Mouse (Mus musculus): ENCODE results near the gene Clip1. TPM values are rescaled to one million over a fixed set of nuclear protein-coding genes. Genes with fewer than 3 reads are reported as not detected.

Gene Clip1
- polyA plus RNA-seq, 1 experiment from 2014 or later, result 64.6 TPM

DNA sequence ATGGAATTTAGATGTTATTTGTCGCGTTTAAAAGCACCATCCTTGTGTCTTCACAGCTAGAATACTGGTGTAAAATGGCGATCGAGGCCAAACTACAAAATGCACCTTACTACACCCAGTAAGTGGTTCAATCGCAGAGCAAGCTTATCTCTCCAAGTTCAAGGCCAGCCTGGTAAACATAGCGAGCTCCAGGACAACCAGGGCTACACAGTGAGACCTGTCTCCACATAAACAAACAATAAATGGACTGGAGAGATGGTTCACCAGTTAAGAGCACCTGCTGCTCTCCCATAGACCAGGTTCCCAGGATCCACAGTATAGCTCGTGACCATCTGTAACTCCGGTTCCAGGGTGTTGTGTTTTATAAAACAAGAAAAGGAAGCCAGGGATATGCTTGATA, 111.1 kb downstream of the Clip1 start:
- no peaks in the 10 kb centered on the region for H3K9me3 ChIP-seq
- 62% methylated on average over 8 of the region's 8 CpGs for WGBS
- H3K36me3 ChIP-seq, result peaks cover 28% of the 10 kb centered on the region
- no peak overlapping the region for H3K27ac ChIP-seq
- H3K27me3 ChIP-seq (replicated peaks), result no peaks in the 10 kb centered on the region
- 0 out of 2 replicates have a peak, but pooled peaks have one; percentile 14 for ATAC-seq (ENCODE audit: low FRiP score, low read depth)
- H3K4me1 ChIP-seq, result peaks cover 10% of the 10 kb centered on the region
- H3K4me3 ChIP-seq, result no peak overlapping the region; the same call in 1 of the 2 replicates
- H3K4me2 ChIP-seq (replicated peaks), result peak overlapping the region; percentile 90
- H3K9ac ChIP-seq, result no peak overlapping the region

DNA sequence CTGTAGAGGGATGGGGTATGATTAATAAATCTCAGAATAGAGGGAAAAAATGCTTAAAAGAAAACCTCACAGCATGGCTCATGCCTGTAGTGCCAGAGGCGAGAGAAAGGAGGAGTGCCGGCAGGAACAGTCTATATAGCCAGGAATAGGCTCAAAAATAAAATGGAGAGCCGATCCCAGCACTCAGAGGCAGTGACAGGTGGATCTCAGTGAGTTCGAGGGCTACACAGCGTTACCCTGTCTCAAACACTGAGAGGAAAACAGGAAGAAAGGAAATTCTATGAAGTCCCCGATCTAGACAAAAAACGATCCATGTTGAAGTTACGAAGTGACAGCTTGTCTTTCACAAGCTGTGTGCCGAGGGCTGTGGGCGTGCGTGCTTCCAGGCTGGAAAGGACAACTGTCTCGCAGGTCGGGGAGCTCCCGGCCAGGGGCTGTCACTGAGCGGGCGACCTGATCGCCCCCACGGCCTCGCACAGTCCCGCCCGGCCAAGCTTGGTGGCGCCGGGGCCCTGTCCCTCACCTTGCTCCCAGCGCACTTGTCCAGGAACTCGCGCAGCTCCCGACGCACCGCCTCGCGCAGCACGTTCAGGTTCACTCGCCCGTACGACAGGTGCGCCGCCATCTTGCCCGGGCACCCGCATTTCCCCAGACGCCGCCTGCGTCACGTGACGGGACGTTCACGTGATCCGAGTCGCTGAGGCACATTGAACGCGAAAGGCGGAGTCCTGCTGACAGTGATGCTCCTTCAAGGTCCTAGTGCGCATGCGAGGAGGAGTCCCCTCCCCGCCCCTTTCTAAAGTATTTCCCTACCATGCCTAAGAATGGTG, 111.8 kb downstream of the Clip1 start, which contains the start of gene Vps33a:
TSS of gene Vps33a (minus strand) at position 682 of the 830 bp plus-strand sequence.
- ATAC-seq (ENCODE audit: low FRiP score, low read depth), result peak; percentile 84
- Histone ChIP-seq H3K4me2 (replicated peaks) (peak within 1 kb of the TSS; percentile 90), H3K4me1 (peaks cover 10% of the 10 kb centered on the region), H3K36me3 (peaks cover 33% of the 10 kb centered on the region), H3K4me3 (peak within 1 kb of the TSS; percentile 85), H3K27ac (no peak within 1 kb of the TSS), H3K9ac (peak within 1 kb of the TSS; percentile 73), H3K27me3 (replicated peaks) (no peaks in the 10 kb centered on the region), H3K9me3 (no peaks in the 10 kb centered on the region)
- WGBS, result 1% methylated on average over 54 of the region's 54 CpGs

DNA sequence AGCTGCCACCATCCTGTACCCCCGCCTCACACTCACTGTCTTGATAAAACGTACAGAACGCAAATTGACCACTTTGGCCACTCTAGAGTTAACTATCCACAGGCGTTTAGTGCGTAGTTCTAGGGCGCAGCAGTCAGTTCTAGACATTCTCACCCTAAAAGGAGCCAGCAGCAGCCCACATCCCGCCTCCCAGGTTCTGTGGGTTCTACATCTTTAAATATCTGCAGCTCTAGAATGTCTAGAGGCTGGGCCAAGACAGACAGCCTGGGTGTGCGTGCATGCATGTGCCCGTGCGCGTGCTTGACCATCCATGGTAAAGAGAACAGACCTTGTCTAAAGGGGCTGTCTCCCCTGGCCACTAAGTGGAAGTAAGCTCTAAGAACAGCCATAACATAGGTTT, 123.3 kb downstream of the Clip1 start:
- Histone ChIP-seq H3K27ac (no peak overlapping the region), H3K4me1 (no peaks in the 10 kb centered on the region), H3K9me3 (no peaks in the 10 kb centered on the region), H3K27me3 (replicated peaks) (no peaks in the 10 kb centered on the region), H3K4me3 (no peak overlapping the region), H3K36me3 (peaks cover 90% of the 10 kb centered on the region), H3K9ac (no peak overlapping the region), H3K4me2 (replicated peaks) (no peak overlapping the region)
- 96% methylated on average over 11 of the region's 11 CpGs for WGBS
- ATAC-seq (ENCODE audit: low FRiP score, low read depth), result no peak

DNA sequence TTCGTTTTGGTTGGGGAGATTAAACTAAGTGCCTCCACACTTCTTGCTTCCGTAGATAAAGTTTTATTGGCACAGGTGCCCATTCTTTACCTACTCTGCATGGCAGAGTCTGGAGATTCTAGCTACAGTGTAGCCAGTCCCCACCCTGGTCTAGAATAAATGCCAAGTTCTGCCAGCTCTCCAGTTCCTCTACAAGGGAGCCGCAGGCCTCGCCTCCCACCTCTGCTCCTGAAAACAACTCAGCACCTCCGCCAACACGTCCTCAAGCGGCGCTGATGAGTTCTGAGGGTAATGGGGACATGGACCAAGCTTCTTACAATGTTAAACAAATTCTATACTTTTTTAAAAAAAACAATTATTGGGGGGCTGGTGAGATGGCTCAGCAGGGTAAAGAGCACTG, 124.8 kb downstream of the Clip1 start:
- ATAC-seq (ENCODE audit: low FRiP score, low read depth), result no peak
- Histone ChIP-seq H3K4me1 (no peaks in the 10 kb centered on the region), H3K27ac (no peak overlapping the region), H3K9me3 (no peaks in the 10 kb centered on the region), H3K4me3 (no peak overlapping the region), H3K36me3 (peaks cover 88% of the 10 kb centered on the region), H3K27me3 (replicated peaks) (no peaks in the 10 kb centered on the region), H3K9ac (no peak overlapping the region), H3K4me2 (replicated peaks) (no peak overlapping the region)
- 94% methylated on average over 8 of the region's 8 CpGs for WGBS

DNA sequence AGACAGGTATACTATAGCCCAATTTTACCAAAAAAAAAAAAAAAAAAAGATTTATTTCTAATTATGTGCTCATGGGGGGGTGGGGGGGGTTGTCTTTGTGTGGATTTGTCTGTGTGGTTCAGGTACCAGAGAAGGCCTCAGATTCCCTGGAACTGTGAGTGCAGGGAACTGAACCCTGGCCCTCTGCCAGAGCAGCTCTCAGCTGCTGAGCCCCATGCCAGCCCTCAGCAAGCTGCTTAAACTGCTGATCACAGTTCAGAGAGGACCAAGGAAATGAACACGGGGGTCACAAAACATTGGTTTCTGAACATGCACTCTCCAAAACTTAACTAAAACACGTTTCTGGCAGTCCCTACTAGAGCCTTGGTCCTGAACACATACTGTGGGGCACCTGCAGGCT, 128.0 kb downstream of the Clip1 start:
- peaks cover 61% of the 10 kb centered on the region for H3K36me3 ChIP-seq
- no peak overlapping the region for H3K4me3 ChIP-seq
- no peak overlapping the region for H3K27ac ChIP-seq
- no peak for ATAC-seq (ENCODE audit: low FRiP score, low read depth)
- H3K4me1 ChIP-seq, result no peaks in the 10 kb centered on the region
- H3K9me3 ChIP-seq, result no peaks in the 10 kb centered on the region
- no peak overlapping the region for H3K9ac ChIP-seq
- 86% methylated on average over 2 of the region's 2 CpGs for WGBS
- no peak overlapping the region for H3K4me2 ChIP-seq (replicated peaks)
- no peaks in the 10 kb centered on the region for H3K27me3 ChIP-seq (replicated peaks)

DNA sequence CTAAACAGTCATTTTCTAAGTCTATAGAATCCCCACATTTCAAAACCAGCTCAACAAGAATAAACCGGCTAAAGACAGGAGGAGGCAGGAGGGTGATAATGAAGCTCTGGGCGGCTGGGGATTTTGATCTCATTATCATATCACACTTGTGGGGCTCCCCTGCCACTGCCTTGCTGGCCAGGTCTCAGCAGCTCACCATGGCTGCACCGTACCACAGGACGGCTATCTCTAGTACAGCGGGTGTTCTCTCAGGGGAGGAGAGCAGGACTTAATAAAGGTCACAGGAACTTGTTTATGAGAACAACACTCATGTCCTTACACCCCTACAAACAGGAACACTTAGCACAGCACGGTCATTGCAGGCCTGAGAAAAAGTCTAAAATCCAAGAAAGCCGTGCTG, 128.7 kb downstream of the Clip1 start:
- peaks cover 55% of the 10 kb centered on the region for H3K36me3 ChIP-seq
- H3K27ac ChIP-seq, result no peak overlapping the region
- no peaks in the 10 kb centered on the region for H3K4me1 ChIP-seq
- no peaks in the 10 kb centered on the region for H3K9me3 ChIP-seq
- H3K4me2 ChIP-seq (replicated peaks), result no peak overlapping the region
- WGBS, result 92% methylated on average over 7 of the region's 7 CpGs
- H3K27me3 ChIP-seq (replicated peaks), result no peaks in the 10 kb centered on the region
- H3K4me3 ChIP-seq, result no peak overlapping the region
- no peak overlapping the region for H3K9ac ChIP-seq
- ATAC-seq (ENCODE audit: low FRiP score, low read depth), result no peak

DNA sequence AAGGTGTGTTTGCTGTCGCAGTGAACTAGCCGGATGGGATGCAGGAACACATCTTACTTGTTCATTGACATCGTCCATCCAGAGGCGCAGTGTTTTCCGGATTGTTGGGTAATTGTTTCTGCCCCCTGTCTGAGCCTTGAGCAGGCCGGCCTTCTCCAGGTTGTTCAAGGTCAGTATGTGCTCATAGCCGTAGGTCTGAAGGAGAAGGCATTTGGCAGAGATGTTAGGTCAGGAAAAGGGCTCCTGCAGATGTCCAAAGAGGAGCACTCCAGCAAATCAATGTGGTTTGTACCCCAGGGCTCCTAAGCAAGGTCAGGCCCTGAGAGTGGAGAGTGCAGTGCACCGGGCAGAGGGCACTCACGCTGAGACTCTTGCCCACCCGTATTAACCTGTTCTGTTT, 150.6 kb downstream of the Clip1 start:
- ATAC-seq (ENCODE audit: low FRiP score, low read depth), result no peak
- Histone ChIP-seq H3K9me3 (no peaks in the 10 kb centered on the region), H3K4me3 (no peak overlapping the region), H3K9ac (no peak overlapping the region), H3K36me3 (peaks cover 83% of the 10 kb centered on the region), H3K4me1 (no peaks in the 10 kb centered on the region), H3K27ac (no peak overlapping the region), H3K4me2 (replicated peaks) (no peak overlapping the region), H3K27me3 (replicated peaks) (no peaks in the 10 kb centered on the region)
- 96% methylated on average over 10 of the region's 10 CpGs for WGBS

DNA sequence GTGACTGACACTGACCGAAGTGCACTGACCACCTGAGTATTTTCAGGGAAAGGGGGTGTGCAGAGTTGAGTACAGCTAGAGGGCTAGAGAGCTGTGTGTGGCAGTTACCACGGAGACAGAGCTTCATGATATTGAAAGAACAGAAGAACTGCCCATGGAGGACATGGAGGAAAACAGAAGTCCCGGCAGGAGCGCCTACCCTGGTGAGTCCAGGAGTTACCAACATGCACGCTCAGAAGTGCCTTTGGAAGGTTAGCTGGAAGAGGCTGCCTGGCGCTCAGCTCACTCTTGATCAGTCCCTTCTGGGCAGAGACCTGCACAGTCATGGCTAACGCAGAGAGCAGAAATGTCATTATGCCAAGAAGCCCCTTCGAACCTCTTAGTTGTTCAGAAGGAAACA, 154.4 kb downstream of the Clip1 start:
- Histone ChIP-seq H3K4me3 (no peak overlapping the region), H3K36me3 (peaks cover 74% of the 10 kb centered on the region), H3K9ac (no peak overlapping the region), H3K27me3 (replicated peaks) (no peaks in the 10 kb centered on the region), H3K4me1 (no peaks in the 10 kb centered on the region), H3K4me2 (replicated peaks) (no peak overlapping the region), H3K9me3 (no peaks in the 10 kb centered on the region), H3K27ac (no peak overlapping the region)
- WGBS, result 92% methylated on average over 8 of the region's 8 CpGs
- no peak for ATAC-seq (ENCODE audit: low FRiP score, low read depth)

DNA sequence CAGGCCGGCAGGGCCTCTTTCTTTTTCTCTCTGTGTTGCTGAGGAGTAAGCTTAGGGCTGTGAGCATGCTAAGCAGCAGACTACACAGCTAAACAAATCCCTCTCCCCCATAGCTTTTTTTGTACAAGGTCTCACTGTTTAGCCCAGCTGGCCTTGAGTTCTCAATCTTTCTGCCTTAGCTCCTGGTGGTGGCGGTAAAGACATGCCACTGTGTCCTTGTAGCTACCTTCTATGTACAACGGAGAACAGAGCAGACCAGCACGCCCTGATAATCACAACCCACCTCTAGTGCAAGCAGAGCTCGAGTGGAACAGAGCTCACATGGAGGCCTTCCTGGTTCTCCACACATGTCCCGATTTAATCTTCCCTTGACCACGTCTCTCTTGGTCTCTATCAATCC, 155.8 kb downstream of the Clip1 start:
- no peak for ATAC-seq (ENCODE audit: low FRiP score, low read depth)
- H3K4me3 ChIP-seq, result no peak overlapping the region
- H3K36me3 ChIP-seq, result peaks cover 61% of the 10 kb centered on the region

More for the DNA sequence above, 155.8 kb downstream of the Clip1 start:
- H3K9ac ChIP-seq, result no peak overlapping the region
- H3K9me3 ChIP-seq, result no peaks in the 10 kb centered on the region
- no peak overlapping the region for H3K4me2 ChIP-seq (replicated peaks)
- 83% methylated on average over 7 of the region's 7 CpGs for WGBS
- H3K27ac ChIP-seq, result no peak overlapping the region
- H3K27me3 ChIP-seq (replicated peaks), result no peaks in the 10 kb centered on the region
- H3K4me1 ChIP-seq, result peaks cover 8% of the 10 kb centered on the region

Other genes with a start within 250 kb of the Clip1 start
- 0.09 TPM in 1 of 2 replicates, not detected in the other for gene Lrrc43, start 195.3 kb downstream of the Clip1 start, polyA plus RNA-seq (2016; fragmentation: Nextera tagmentation; extraction: Ambion mirVana)
- gene Il31, start 195.1 kb downstream of the Clip1 start, polyA plus RNA-seq (2016; fragmentation: Nextera tagmentation; extraction: Ambion mirVana), result not detected in 2 replicates
- 0.80 and 1.2 TPM in 2 replicates for gene B3gnt4, start 174.2 kb downstream of the Clip1 start, polyA plus RNA-seq (2016; fragmentation: Nextera tagmentation; extraction: Ambion mirVana)
- 128 and 134 TPM in 2 replicates for gene Diablo, start 160.4 kb downstream of the Clip1 start, polyA plus RNA-seq (2016; fragmentation: Nextera tagmentation; extraction: Ambion mirVana)
- 2.7 and 3.7 TPM in 2 replicates for gene Gm49027, start 159.1 kb downstream of the Clip1 start, polyA plus RNA-seq (2016; fragmentation: Nextera tagmentation; extraction: Ambion mirVana)
- gene Vps33a, start 111.6 kb downstream of the Clip1 start, polyA plus RNA-seq (2016; fragmentation: Nextera tagmentation; extraction: Ambion mirVana), result 41.2 and 41.5 TPM in 2 replicates
- gene Zcchc8, start 36.5 kb upstream of the Clip1 start, polyA plus RNA-seq (2016; fragmentation: Nextera tagmentation; extraction: Ambion mirVana), result 89.3 and 96.6 TPM in 2 replicates
- gene Rsrc2, start 64.8 kb upstream of the Clip1 start, polyA plus RNA-seq (2016; fragmentation: Nextera tagmentation; extraction: Ambion mirVana), result 160 and 170 TPM in 2 replicates
- gene Kntc1, start 65.1 kb upstream of the Clip1 start, polyA plus RNA-seq (2016; fragmentation: Nextera tagmentation; extraction: Ambion mirVana), result 25.3 and 26.2 TPM in 2 replicates
- not detected in 2 replicates for gene Hcar2, start 180.9 kb upstream of the Clip1 start, polyA plus RNA-seq (2016; fragmentation: Nextera tagmentation; extraction: Ambion mirVana)
- not detected in 2 replicates for gene Hcar1, start 195.4 kb upstream of the Clip1 start, polyA plus RNA-seq (2016; fragmentation: Nextera tagmentation; extraction: Ambion mirVana)
- gene Denr, start 222.6 kb upstream of the Clip1 start, polyA plus RNA-seq (2016; fragmentation: Nextera tagmentation; extraction: Ambion mirVana), result 149 and 159 TPM in 2 replicates
- 2.4 and 3.4 TPM in 2 replicates for gene Gm43518, start 242.8 kb upstream of the Clip1 start, polyA plus RNA-seq (2016; fragmentation: Nextera tagmentation; extraction: Ambion mirVana)
- gene Ccdc62, start 246.1 kb upstream of the Clip1 start, polyA plus RNA-seq (2016; fragmentation: Nextera tagmentation; extraction: Ambion mirVana), result 5.9 and 7.9 TPM in 2 replicates

Measured in neural tube, embryonic 12.5 days (tissue).